Mouse (Mus musculus) erythroid progenitor cell, adult 5-6 weeks (primary cell): ENCODE data around the gene Gm11172. TPM values are rescaled to one million over a fixed set of nuclear protein-coding genes. Genes with fewer than 3 reads are reported as not detected.
"Not testable (repeated sequence)": the region's sequence is repeated elsewhere in the genome, so short reads cannot be mapped to it uniquely, and the experiment has no call there.

Experiments
- ATAC-seq: replicated peaks from 2 replicates; pipeline ENCODE4 v1.8.0; 2016; ENCODE audit warnings: moderate number of reproducible peaks, mild to moderate bottlenecking, moderate TSS enrichment, inconsistent platforms; ENCODE audit not compliant: poor library complexity, low FRiP score, severe bottlenecking
- total RNA-seq, 2 experiments: library from RNA; stranded (forward) in 1 of 2; stranded (reverse) in 1 of 2; fragments of 150-400 nt in 1 of 2; fragments of 186-747, 209-891 nt in 1 of 2; gene quantifications; 2 replicates each; pipeline versions ENCODE4 v1.2.3 to v1.2.4; 2015 to 2017; ENCODE audit warnings: low replicate concordance in 2 of 2

Gm11172 gene
- total RNA-seq, 2 experiments from 2014 or later = not detected

- no peak for ATAC-seq
Measured at GRCm38 (mm10) chr16:10827269-10827668, 14.6 kb downstream of the Gm11172 start.

GRCm38 (mm10) chr16:10827766-10828460, 15.2 kb downstream of the Gm11172 start:
- ATAC-seq = no peak

- ATAC-seq = no peak
Measured at GRCm38 (mm10) chr16:10828461-10828805, 15.7 kb downstream of the Gm11172 start.

- 0 out of 2 replicates have a peak, but pooled peaks have one; percentile 25 for ATAC-seq
Measured at GRCm38 (mm10) chr16:10834542-10834910, 21.8 kb downstream of the Gm11172 start.

GRCm38 (mm10) chr16:10834911-10835587, 22.3 kb downstream of the Gm11172 start, which contains the start of gene Rmi2:
TSS of gene Rmi2 (plus strand) at chr16:10835059.
- peak; percentile 96 for ATAC-seq

GRCm38 (mm10) chr16:10836388-10836787, 23.7 kb downstream of the Gm11172 start:
- no peak for ATAC-seq

GRCm38 (mm10) chr16:10837250-10837649, 24.5 kb downstream of the Gm11172 start:
- no peak for ATAC-seq

- no peak for ATAC-seq
Measured at GRCm38 (mm10) chr16:10837903-10838302, 25.2 kb downstream of the Gm11172 start.

- ATAC-seq = no peak
Measured at GRCm38 (mm10) chr16:10838487-10839245, 26.0 kb downstream of the Gm11172 start.

- ATAC-seq = no peak
Measured at GRCm38 (mm10) chr16:10840018-10840417, 27.3 kb downstream of the Gm11172 start.

GRCm38 (mm10) chr16:10842282-10842855, 29.7 kb downstream of the Gm11172 start:
- ATAC-seq = no peak

GRCm38 (mm10) chr16:10843486-10844318, 31.0 kb downstream of the Gm11172 start:
- ATAC-seq = no peak

- no peak for ATAC-seq
Measured at GRCm38 (mm10) chr16:10844319-10844670, 31.6 kb downstream of the Gm11172 start.

GRCm38 (mm10) chr16:10845952-10846351, 33.2 kb downstream of the Gm11172 start:
- no peak for ATAC-seq

GRCm38 (mm10) chr16:10846503-10846902, 33.8 kb downstream of the Gm11172 start:
- no peak for ATAC-seq

GRCm38 (mm10) chr16:10849965-10850861, 37.5 kb downstream of the Gm11172 start:
- ATAC-seq = no peak

GRCm38 (mm10) chr16:10850905-10851304, 38.2 kb downstream of the Gm11172 start:
- no peak for ATAC-seq

GRCm38 (mm10) chr16:10852216-10852615, 39.5 kb downstream of the Gm11172 start:
- ATAC-seq = not testable (repeated sequence)
